Mouse (Mus musculus) stomach, embryonic 14.5 days (tissue): ENCODE measurements around the gene Cfap73. TPM values are rescaled to one million over a fixed set of nuclear protein-coding genes. Genes with fewer than 3 reads are reported as not detected.

ENCODE experiments used
- ATAC-seq: fragments of 200-750 bp; cut with Nextera tagmentation; 2 replicates; pipeline ENCODE4 v1.8.0; 2017; ENCODE audit warnings: low read depth, moderate TSS enrichment; ENCODE audit not compliant: insufficient number of reproducible peaks, insufficient read depth, low FRiP score
- H3K27ac ChIP-seq: fragments of 300-500 bp; sonication (generic); 2 replicates; pipeline ENCODE4 v1.5.1; 2014; ENCODE audit warnings: mild to moderate bottlenecking, low read length, moderate library complexity, mixed read lengths
- H3K27me3 ChIP-seq: fragments of 300-500 bp; sonication (generic); 2 replicates; pipeline ENCODE4 v1.6.1; 2014; ENCODE audit warnings: low read length, control low read depth, mixed read lengths; ENCODE audit not compliant: control insufficient read depth, insufficient read depth
- H3K36me3 ChIP-seq: fragments of 300-500 bp; sonication (generic); 2 replicates; pipeline ENCODE4 v1.6.1; 2014; ENCODE audit warnings: mild to moderate bottlenecking, control low read depth, low read length, moderate library complexity, mixed read lengths; ENCODE audit not compliant: control insufficient read depth, insufficient read depth
- H3K4me1 ChIP-seq: fragments of 300-500 bp; sonication (generic); 2 replicates; pipeline ENCODE4 v1.6.1; 2014; ENCODE audit warnings: low read length, control low read depth, mixed read lengths; ENCODE audit not compliant: control insufficient read depth, insufficient read depth
- H3K4me2 ChIP-seq: fragments of 300-500 bp; sonication (generic); replicated peaks from 2 replicates; pipeline ENCODE4 v1.6.1; 2014; ENCODE audit warnings: low read depth, low read length, control low read depth
- H3K4me3 ChIP-seq: fragments of 300-500 bp; sonication (generic); 2 replicates; pipeline ENCODE4 v1.5.1; 2014; ENCODE audit warnings: low read depth, low read length, control low read depth
- H3K9ac ChIP-seq: fragments of 300-500 bp; sonication (generic); replicated peaks from 2 replicates; pipeline ENCODE4 v1.6.1; 2014; ENCODE audit warnings: low read depth, mild to moderate bottlenecking, control low read depth, low read length, moderate library complexity, mixed read lengths
- H3K9me3 ChIP-seq: fragments of 300-500 bp; sonication (generic); 2 replicates; pipeline ENCODE4 v1.6.1; 2016; ENCODE audit warnings: low read depth, low read length, control low read depth; ENCODE audit not compliant: control insufficient read depth
- WGBS: fragments of 180-500 bp; shearing (Covaris S2); extraction: QIAGEN DNeasy Blood & Tissue Kit; methylation state at CpG from one replicate; pipeline ENCODE4 v1.1.7; 2014; 5-methylcytosine and 5-hydroxymethylcytosine counted together
- polyA plus RNA-seq: library from polyadenylated mRNA; unstranded; fragments of >200 nt; fragmentation: Nextera tagmentation; extraction: Ambion mirVana; gene quantifications from 2 replicates; pipeline ENCODE4 v1.2.1, GENCODE M21; 2014

Gene Cfap73
- polyA plus RNA-seq, 1 experiment from 2014 or later: not detected

DNA sequence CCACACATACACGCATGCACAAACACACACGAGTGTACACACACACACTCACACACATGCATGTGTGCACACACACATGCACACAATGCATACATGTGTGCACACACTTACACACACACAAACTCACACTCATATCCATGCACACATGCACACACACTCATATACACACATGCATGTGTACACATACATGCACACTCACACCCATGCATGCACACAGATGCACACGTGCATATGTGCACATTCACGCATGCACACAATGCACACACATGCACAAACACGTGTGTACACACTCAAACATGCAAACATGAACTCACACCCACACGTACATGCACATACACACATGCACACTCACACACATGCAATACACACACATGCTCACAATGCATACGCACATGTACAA is 6.1 kb upstream of the Cfap73 start:
- no peak overlapping the region for H3K27ac ChIP-seq
- no peak overlapping the region for H3K4me3 ChIP-seq
- H3K4me2 ChIP-seq: no peak overlapping the region
- ATAC-seq: no peak
- H3K36me3 ChIP-seq: no peaks in the 10 kb centered on the region
- WGBS: 89% methylated on average over 7 of the region's 7 CpGs
- no peak overlapping the region for H3K9ac ChIP-seq
- H3K4me1 ChIP-seq: no peaks in the 10 kb centered on the region
- H3K9me3 ChIP-seq: no peaks in the 10 kb centered on the region
- no peaks in the 10 kb centered on the region for H3K27me3 ChIP-seq

DNA sequence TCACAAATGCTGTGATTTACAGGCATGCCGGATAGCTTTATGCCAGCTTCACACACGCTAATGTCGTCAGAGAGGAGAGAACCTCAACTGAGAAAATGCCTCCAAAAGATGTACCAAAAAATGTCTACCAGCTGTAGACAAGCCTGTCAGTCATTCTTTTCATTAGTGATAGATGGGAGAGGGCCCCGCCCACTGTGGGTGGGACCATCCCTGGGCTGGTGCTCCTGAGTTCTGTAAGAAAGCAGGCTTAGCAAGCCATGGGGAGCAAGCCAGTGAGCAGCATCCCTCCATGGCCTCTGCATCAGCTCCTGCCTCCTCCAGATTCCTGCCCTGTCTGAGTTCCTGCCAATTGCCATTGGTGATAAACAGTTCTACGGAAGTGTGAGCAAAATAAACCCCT is 1.6 kb upstream of the Cfap73 start:
- Histone ChIP-seq H3K27me3 (no peaks in the 10 kb centered on the region), H3K36me3 (no peaks in the 10 kb centered on the region), H3K9me3 (no peaks in the 10 kb centered on the region), H3K9ac (no peak overlapping the region), H3K4me2 (no peak overlapping the region), H3K4me3 (no peak overlapping the region), H3K4me1 (no peaks in the 10 kb centered on the region), H3K27ac (no peak overlapping the region)
- 79% methylated on average over 5 of the region's 5 CpGs for WGBS
- no peak for ATAC-seq

DNA sequence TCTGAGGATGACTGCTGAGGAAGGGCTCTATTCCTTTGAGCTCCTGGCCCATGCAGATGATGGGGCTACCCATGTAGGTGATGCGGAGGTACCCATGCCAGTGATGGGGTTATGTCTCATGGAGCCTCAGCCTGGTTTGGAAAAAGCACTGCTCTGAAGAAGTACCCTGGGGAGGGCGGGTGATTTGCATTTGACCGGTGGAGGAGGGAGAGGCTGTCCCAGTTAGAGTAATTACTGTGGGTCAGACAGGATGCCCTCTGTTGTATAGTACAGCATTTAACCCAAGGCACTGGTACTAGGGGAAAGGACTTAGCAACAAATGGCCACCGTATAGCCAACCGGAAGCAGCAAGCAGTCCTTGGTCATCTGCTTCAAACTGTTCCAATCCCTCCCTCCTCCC is 825 bp upstream of the Cfap73 start:
- 26% methylated on average over 5 of the region's 5 CpGs for WGBS
- ATAC-seq: no peak
- H3K27ac ChIP-seq: no peak overlapping the region

DNA sequence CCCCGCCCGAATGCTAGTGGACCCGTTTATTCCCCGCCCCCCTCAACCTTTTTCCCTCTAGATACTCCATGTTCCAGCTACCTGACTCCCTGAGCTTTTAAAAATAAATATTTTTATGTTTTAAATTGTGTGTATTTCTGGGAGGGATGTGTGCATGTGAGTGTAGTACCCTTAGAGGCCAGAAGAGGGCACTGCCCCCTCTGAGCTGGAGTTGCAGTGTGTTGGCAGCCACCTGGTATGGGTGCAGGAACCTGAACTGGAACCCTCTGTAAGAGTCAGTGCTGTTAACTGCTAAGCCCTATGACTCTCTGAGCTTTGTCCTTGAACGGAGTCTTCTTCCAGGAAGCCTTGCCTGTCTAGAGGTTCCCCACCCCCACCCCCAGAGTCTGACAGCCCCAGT is 2.1 kb downstream of the Cfap73 start:
- Histone ChIP-seq H3K9ac (no peak overlapping the region), H3K27ac (no peak overlapping the region), H3K4me3 (no peak overlapping the region), H3K4me1 (no peaks in the 10 kb centered on the region), H3K36me3 (peaks cover 9% of the 10 kb centered on the region; the same call in 1 of the 2 replicates), H3K9me3 (no peaks in the 10 kb centered on the region), H3K4me2 (no peak overlapping the region), H3K27me3 (no peaks in the 10 kb centered on the region)
- 81% methylated on average over 5 of the region's 5 CpGs for WGBS
- no peak for ATAC-seq

More for the DNA sequence above, 825 bp upstream of the Cfap73 start:
- Histone ChIP-seq H3K4me3 (no peak overlapping the region), H3K4me1 (no peaks in the 10 kb centered on the region), H3K9me3 (no peaks in the 10 kb centered on the region), H3K36me3 (no peaks in the 10 kb centered on the region), H3K4me2 (no peak overlapping the region), H3K9ac (no peak overlapping the region), H3K27me3 (no peaks in the 10 kb centered on the region)

DNA sequence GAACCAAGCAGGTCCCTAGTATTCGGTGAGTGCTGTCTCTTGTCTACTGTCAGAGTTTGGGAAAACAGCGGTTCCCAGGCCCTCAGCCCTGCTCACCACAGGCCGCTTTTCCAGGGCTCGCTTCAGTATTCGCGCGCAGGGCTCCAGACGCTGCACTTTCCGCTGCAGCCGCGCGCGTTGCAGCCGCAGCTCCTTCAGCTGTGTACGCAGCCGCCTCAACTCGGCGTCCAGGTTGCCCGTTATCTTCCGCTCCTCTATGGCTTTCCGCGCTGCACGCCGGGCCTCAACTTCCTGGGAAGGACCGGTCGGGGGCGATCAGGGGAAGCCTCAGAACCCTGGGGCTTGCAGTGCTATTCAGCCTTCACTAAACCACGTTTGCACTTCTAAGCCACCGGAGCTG is 2.9 kb downstream of the Cfap73 start:
- Histone ChIP-seq H3K4me3 (no peak overlapping the region), H3K4me2 (peak overlapping the region; percentile 22; the same call in 1 of the 2 replicates), H3K9me3 (no peaks in the 10 kb centered on the region), H3K9ac (no peak overlapping the region), H3K27ac (no peak overlapping the region), H3K4me1 (no peaks in the 10 kb centered on the region), H3K27me3 (no peaks in the 10 kb centered on the region), H3K36me3 (peaks cover 13% of the 10 kb centered on the region; the same call in 1 of the 2 replicates)
- 7% methylated on average over 29 of the region's 29 CpGs for WGBS
- no peak for ATAC-seq

DNA sequence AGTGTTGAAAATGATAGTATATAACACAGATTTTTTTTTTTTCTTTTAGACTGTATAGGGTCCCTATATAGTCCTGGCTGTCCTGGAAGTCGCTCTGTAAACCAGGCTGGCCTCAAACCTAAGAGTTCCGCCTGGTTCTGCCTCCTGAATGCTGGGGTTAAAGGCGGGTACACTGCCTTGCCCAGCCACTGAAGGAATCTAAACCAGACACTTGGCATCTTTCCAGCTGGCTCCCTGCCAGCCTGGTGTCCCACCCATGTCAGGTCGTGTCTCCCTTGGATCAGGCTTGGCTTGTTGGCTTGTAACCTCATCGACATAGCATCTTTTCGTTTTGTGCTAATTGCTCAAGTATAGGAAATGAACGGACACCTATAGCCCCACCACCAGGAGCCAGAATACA is 5.4 kb downstream of the Cfap73 start:
- Histone ChIP-seq H3K4me3 (no peak overlapping the region), H3K27me3 (no peaks in the 10 kb centered on the region), H3K4me2 (no peak overlapping the region), H3K9me3 (no peaks in the 10 kb centered on the region), H3K36me3 (peaks cover 35% of the 10 kb centered on the region), H3K9ac (no peak overlapping the region), H3K4me1 (no peaks in the 10 kb centered on the region), H3K27ac (no peak overlapping the region)
- WGBS: 61% methylated on average over 7 of the region's 7 CpGs
- ATAC-seq: 0 out of 2 replicates have a peak, but pooled peaks have one; percentile 8

DNA sequence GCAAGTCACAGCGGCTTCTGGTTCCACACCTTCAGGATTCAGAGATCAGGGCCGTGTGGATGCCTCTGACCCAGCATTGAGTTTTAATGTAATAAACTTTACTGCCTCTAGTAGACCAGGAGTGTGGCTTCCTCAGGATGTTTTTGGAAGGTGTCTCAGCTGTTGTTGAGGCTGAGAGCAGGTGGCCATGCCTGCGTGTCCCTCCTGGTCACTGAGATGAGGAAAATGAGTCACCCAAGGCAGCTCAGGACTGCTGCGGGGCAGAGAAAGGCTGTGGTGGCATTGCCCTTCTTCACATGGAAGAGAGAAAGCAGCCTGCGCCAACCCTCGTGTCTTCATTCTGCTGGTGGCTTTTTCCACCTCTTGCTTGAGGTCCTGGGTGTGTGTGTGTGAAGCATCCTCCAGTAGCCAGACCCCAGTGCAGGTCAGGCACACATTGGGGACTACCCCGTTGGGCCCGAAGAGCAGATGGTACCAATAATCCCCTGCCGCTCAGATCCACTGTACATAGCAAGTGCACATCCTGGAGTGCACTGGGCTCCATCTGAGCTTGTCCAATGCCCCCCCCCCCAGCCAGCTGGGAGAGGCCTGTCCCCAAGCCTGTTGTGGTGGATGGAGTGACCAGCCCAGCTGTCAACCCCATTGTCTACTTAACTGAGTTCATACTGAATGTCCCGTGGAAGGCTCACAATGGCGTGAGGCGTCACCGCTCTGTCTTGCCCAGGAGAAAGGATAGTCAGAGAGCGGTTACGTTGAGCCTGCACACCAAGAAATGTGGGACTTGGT is 6.3 kb downstream of the Cfap73 start:
- H3K4me2 ChIP-seq: no peak overlapping the region
- WGBS: 91% methylated on average over 15 of the region's 15 CpGs
- peaks cover 43% of the 10 kb centered on the region for H3K36me3 ChIP-seq

DNA sequence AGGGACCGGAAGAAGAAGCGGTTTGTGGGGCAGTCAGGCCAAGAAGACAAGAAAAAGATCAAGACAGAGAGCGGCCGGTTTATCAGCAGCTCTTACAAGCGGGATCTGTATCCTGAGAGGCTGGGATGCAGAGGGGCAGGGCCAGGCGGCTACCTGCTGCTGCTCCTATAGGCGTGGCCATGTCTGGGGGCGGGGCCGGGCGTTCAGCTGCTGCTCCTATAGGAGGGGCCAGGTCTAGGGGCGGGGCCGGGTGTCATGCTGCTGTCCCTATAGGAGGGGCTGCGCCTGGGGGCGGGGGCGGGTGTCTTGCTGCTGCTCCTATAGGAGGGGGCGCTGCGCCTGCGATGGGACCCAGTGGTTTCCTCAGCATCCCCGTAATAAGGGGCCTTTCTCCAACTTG is 7.6 kb downstream of the Cfap73 start:
- 44% methylated on average over 17 of the region's 19 CpGs for WGBS
- H3K9ac ChIP-seq: no peak overlapping the region
- H3K4me3 ChIP-seq: no peak overlapping the region
- no peaks in the 10 kb centered on the region for H3K9me3 ChIP-seq
- peaks cover 48% of the 10 kb centered on the region for H3K36me3 ChIP-seq
- H3K27me3 ChIP-seq: no peaks in the 10 kb centered on the region
- no peaks in the 10 kb centered on the region for H3K4me1 ChIP-seq
- ATAC-seq: no peak
- no peak overlapping the region for H3K4me2 ChIP-seq
- H3K27ac ChIP-seq: no peak overlapping the region

More for the DNA sequence above, 6.3 kb downstream of the Cfap73 start:
- no peaks in the 10 kb centered on the region for H3K9me3 ChIP-seq
- no peaks in the 10 kb centered on the region for H3K27me3 ChIP-seq
- H3K4me3 ChIP-seq: no peak overlapping the region
- no peak overlapping the region for H3K27ac ChIP-seq
- ATAC-seq: no peak
- no peaks in the 10 kb centered on the region for H3K4me1 ChIP-seq
- H3K9ac ChIP-seq: no peak overlapping the region

DNA sequence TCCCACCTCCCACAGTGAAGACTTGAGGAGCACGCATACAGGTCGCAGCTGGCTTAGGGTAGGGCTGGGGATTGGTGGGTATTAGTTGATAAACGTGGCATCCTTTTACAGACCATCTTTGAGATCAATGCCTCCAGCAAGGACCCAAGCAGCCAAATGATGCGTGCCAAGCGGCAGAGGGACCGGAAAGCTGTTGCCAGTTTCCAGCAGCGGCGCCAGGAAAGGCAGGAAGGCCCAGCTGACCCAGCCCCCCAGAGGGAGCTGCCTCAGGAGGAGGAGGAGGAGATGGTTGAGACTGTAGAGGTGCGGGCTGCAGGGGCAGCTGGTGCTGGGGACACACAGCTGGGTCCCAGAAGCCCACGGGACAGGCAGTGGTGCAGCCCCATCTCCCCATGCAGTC is 9.6 kb downstream of the Cfap73 start:
- WGBS: 92% methylated on average over 10 of the region's 10 CpGs
- H3K36me3 ChIP-seq: peaks cover 68% of the 10 kb centered on the region
- no peaks in the 10 kb centered on the region for H3K27me3 ChIP-seq

More for the DNA sequence above, 9.6 kb downstream of the Cfap73 start:
- no peak for ATAC-seq
- Histone ChIP-seq H3K9me3 (no peaks in the 10 kb centered on the region), H3K4me2 (no peak overlapping the region), H3K27ac (no peak overlapping the region), H3K9ac (no peak overlapping the region), H3K4me1 (no peaks in the 10 kb centered on the region), H3K4me3 (no peak overlapping the region)
